Mouse (Mus musculus) myocyte (in vitro differentiated cells): ENCODE measurements around the gene Olfr173.

Experiments used
- CEBPB ChIP-seq: IDR thresholded peaks from 2 replicates; pipeline ENCODE4 v1.6.1; 2011; ENCODE audit warnings: mild to moderate bottlenecking, moderate library complexity; ENCODE audit not compliant: poor library complexity, insufficient read depth, severe bottlenecking
- E2F4 ChIP-seq: IDR thresholded peaks from one replicate; pipeline ENCODE4 v1.6.1; 2011; ENCODE audit warnings: mild to moderate bottlenecking, control low read depth, moderate library complexity; ENCODE audit not compliant: insufficient read depth
- MAX ChIP-seq: IDR thresholded peaks from one replicate; pipeline ENCODE4 v1.6.1; 2011; ENCODE audit warnings: low read depth, mild to moderate bottlenecking, control low read depth
- MYOD1 ChIP-seq, 3 experiments: IDR thresholded peaks; one replicate each; pipeline ENCODE4 v1.6.1; 2011; ENCODE audit warnings: control low read depth in 2 of 3, low read depth in 2 of 3, mild to moderate bottlenecking in 2 of 3, moderate library complexity in 1 of 3; ENCODE audit not compliant: insufficient read length in 2 of 3, control insufficient read depth in 1 of 3
- MYOG ChIP-seq, 3 experiments: IDR thresholded peaks; one replicate each; pipeline ENCODE4 v1.6.1; 2011; ENCODE audit warnings: control low read depth in 2 of 3, low read depth in 2 of 3, mild to moderate bottlenecking in 2 of 3; ENCODE audit not compliant: insufficient read length in 2 of 3, control insufficient read depth in 1 of 3, insufficient read depth in 1 of 3
- POLR2A ChIP-seq: IDR thresholded peaks from one replicate; pipeline ENCODE4 v1.6.1; 2011; ENCODE audit warnings: low read depth, mild to moderate bottlenecking, control low read depth, moderate library complexity; ENCODE audit not compliant: insufficient read length
- POLR2AphosphoS2 ChIP-seq: IDR thresholded peaks from one replicate; pipeline ENCODE4 v1.6.1; 2011; ENCODE audit warnings: low read depth, control low read depth; ENCODE audit not compliant: insufficient read length
- SRF ChIP-seq: IDR thresholded peaks from one replicate; pipeline ENCODE4 v1.6.1; 2011; ENCODE audit warnings: low read depth; ENCODE audit not compliant: control insufficient read depth, insufficient read length
- TCF12 ChIP-seq: IDR thresholded peaks from one replicate; pipeline ENCODE4 v1.6.1; 2011; ENCODE audit warnings: mild to moderate bottlenecking, control low read depth; ENCODE audit not compliant: poor library complexity, insufficient read depth, severe bottlenecking
- TCF3 ChIP-seq: IDR thresholded peaks from one replicate; pipeline ENCODE4 v1.6.1; 2011; ENCODE audit warnings: low read depth, control low read depth; ENCODE audit not compliant: insufficient read length
- USF1 ChIP-seq: IDR thresholded peaks from one replicate; pipeline ENCODE4 v1.6.1; 2011; ENCODE audit warnings: low read depth, mild to moderate bottlenecking, control low read depth, moderate library complexity

DNA sequence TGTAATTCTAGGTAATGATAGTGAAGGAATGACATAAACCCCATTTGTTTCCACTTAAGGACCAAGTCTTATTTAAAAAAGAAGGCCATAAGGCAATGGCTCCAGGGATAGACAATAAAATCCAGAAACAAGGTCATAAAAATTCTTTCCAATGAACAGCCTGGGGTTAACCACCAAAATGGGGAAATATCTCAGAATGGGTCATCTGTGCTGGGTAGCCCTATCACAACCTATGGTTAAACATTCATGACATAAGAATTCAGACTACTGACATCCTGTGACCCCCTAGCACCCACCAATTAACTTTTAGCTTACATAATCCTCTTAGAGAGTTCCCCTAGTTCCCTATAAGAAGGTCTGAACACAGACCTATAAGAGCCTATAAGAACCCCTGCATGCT, 43.9 kb downstream of the Olfr173 start:
- TF ChIP-seq MYOG (IDR thresholded peaks at IDR 0.05; ENCODE audit: control insufficient read depth in 1 of 3, insufficient read depth in 1 of 3, insufficient read length in 2 of 3, low read depth in 2 of 3) (no peak), E2F4 (no peak), MYOD1 (IDR thresholded peaks at IDR 0.05; ENCODE audit: control insufficient read depth in 1 of 3, insufficient read length in 2 of 3, low read depth in 2 of 3) (no peak), SRF (no peak), POLR2A (no peak), POLR2AphosphoS2 (no peak), CEBPB (no peak), MAX (no peak), TCF12 (no peak), USF1 (no peak), TCF3 (no peak)
